13 mouse cellular contexts compared by ENCODE assay signal in genomic region chr10:62542928-62543327, GRCm38 (mm10). TPM values are rescaled to one million over a fixed set of nuclear protein-coding genes. Genes with fewer than 3 reads are reported as not detected.
DNase-seq lines count a peak whose midpoint lies in the region; ATAC-seq and TF ChIP-seq lines count a peak whose summit lies in the region.
"Had no signal": no experiment of that assay in that cellular context is flagged by ENCODE, and none has a peak within 500 bp of the region (broad histone marks: within the 10 kb centered on the region; RNA-seq: fewer than 3 reads in every experiment).

No protein-coding gene starts in this region.

- 0 out of 2 replicates have a peak overlapping the region, but pooled peaks have one; percentile 4 for H3K4me3 ChIP-seq in thymus, adult 2 months (ENCODE audit: control insufficient read depth, insufficient read depth, low read length)
- no peak overlapping the region for H3K4me3 ChIP-seq in macrophage (ENCODE audit: inconsistent target)
- H3K4me3 ChIP-seq: embryonic facial prominence, embryonic 15.5 days; left cerebral cortex, adult 2 months; myocyte had no signal

- H3K79me2 ChIP-seq in macrophage (ENCODE audit: inconsistent target): no peaks in the 10 kb centered on the region

- no peaks in the 10 kb centered on the region for H3K36me3 ChIP-seq in thymus, adult 2 months (ENCODE audit: control insufficient read depth, insufficient read depth, low read length)
- H3K36me3 ChIP-seq in macrophage (ENCODE audit: inconsistent target): no peaks in the 10 kb centered on the region
- H3K36me3 ChIP-seq: embryonic facial prominence, embryonic 15.5 days had no signal

- H3K4me1 ChIP-seq in thymus, adult 2 months (replicated peaks; ENCODE audit: control insufficient read depth, insufficient read depth, low read length): peaks cover 24% of the 10 kb centered on the region

- H3K27ac ChIP-seq in thymus, adult 2 months (ENCODE audit: control insufficient read depth, insufficient read depth, low read length): peak overlapping the region; percentile 84
- peak overlapping the region; percentile 75 for H3K27ac ChIP-seq in macrophage
- H3K27ac ChIP-seq: embryonic facial prominence, embryonic 15.5 days; left cerebral cortex, adult 2 months had no signal

- H3K27me3 ChIP-seq in thymus, adult 2 months (ENCODE audit: control insufficient read depth, insufficient read depth, low read length): no peaks in the 10 kb centered on the region
- H3K27me3 ChIP-seq: embryonic facial prominence, embryonic 15.5 days had no signal

- no peak for DNase-seq in thymus, adult 2 months
- DNase-seq in thymus, postnatal 0 days (ENCODE audit: low spot score): no peak
- no peak for DNase-seq in lung, postnatal 4 days
- DNase-seq in frontal cortex, postnatal 36 days (ENCODE audit: low spot score in 2 of 2): no peak
- DNase-seq in spleen, adult 12 weeks (ENCODE audit: low spot score): no peak
- DNase-seq: adrenal gland, postnatal 10 days had no signal

- TF ChIP-seq CTCF in thymus, adult 2 months (IDR thresholded peaks at IDR 0.05; ENCODE audit: borderline replicate concordance, control insufficient read depth, extremely low read depth, insufficient read depth, low read length, poor library complexity): no peak

- peak; percentile 5 for ATAC-seq in common myeloid progenitor, adult 5-6 weeks (replicated peaks; ENCODE audit: low read depth, poor library complexity, severe bottlenecking)
- ATAC-seq: forebrain, embryonic 14.5 days; intestine, postnatal 0 days had no signal

- no peak for TF ChIP-seq POLR2A in thymus, adult 2 months (IDR thresholded peaks at IDR 0.05; ENCODE audit: control insufficient read depth, extremely low read depth, insufficient read depth, low read length, poor library complexity)

- WGBS in thymus, adult 2 months: 69% methylated on average over 8 of the region's 8 CpGs
- WGBS in macrophage (ENCODE audit: missing documents): 42% methylated on average over 8 of the region's 8 CpGs

RNA-seq across cellular contexts. Expression of gene Srgn, which starts 15.7 kb away (rescaled TPM):
- polyA plus RNA-seq in thymus, adult 2 months (2012; rRNA removed): 94.3 and 107 TPM in 2 replicates
- 306 and 319 TPM in 2 replicates for polyA plus RNA-seq in thymus, postnatal 0 days (2015; fragmentation: Nextera tagmentation; extraction: Ambion mirVana)
- total RNA-seq in common myeloid progenitor, adult 5-6 weeks (2017): 1,072 and 1,492 TPM in 2 replicates
- 100 to 1,000 TPM in 9 of 26 experiments, 10 to 100 TPM in 12, 1 to 10 TPM in 5; 5.0 to 374 (median 54.9) TPM for total RNA-seq in macrophage (2018; cell fraction: chromatin; rRNA removed)
- total RNA-seq in macrophage (2018; cell fraction: cytosol; rRNA removed): 1,000 to 10,000 TPM in 3 of 26 experiments, 100 to 1,000 TPM in 23; 178 to 1,433 (median 423) TPM
- total RNA-seq in macrophage (2018; cell fraction: nucleus; rRNA removed): 1,000 to 10,000 TPM in 2 of 26 experiments, 100 to 1,000 TPM in 22, 10 to 100 TPM in 2; 93.8 to 1,370 (median 265) TPM
- 240 to 438 TPM (median 289 TPM) in 3 replicates for polyA plus RNA-seq in macrophage (2018)

RNA-seq across cellular contexts. Expression of gene Kif1bp, which starts 35.3 kb away (rescaled TPM):
- 43.4 and 45.7 TPM in 2 replicates for polyA plus RNA-seq in thymus, adult 2 months (2012; rRNA removed)
- 24.2 and 26.5 TPM in 2 replicates for polyA plus RNA-seq in thymus, postnatal 0 days (2015; fragmentation: Nextera tagmentation; extraction: Ambion mirVana)
- 13.7 and 19.9 TPM in 2 replicates for total RNA-seq in common myeloid progenitor, adult 5-6 weeks (2017)
- 10 to 100 TPM; 10.3 to 50.0 (median 30.8) TPM for total RNA-seq in macrophage (2018; cell fraction: chromatin; rRNA removed)
- 10 to 100 TPM; 20.0 to 34.5 (median 29.5) TPM for total RNA-seq in macrophage (2018; cell fraction: cytosol; rRNA removed)
- 10 to 100 TPM; 13.1 to 38.8 (median 23.5) TPM for total RNA-seq in macrophage (2018; cell fraction: nucleus; rRNA removed)
- 28.5 to 32.9 TPM (median 28.8 TPM) in 3 replicates for polyA plus RNA-seq in macrophage (2018)

RNA-seq across cellular contexts. Expression of gene Vps26a, which starts 56.3 kb away (rescaled TPM):
- polyA plus RNA-seq in thymus, adult 2 months (2012; rRNA removed): 9.3 and 11.4 TPM in 2 replicates
- 63.8 and 67.8 TPM in 2 replicates for polyA plus RNA-seq in thymus, postnatal 0 days (2015; fragmentation: Nextera tagmentation; extraction: Ambion mirVana)
- total RNA-seq in common myeloid progenitor, adult 5-6 weeks (2017): 76.1 and 81.7 TPM in 2 replicates
- total RNA-seq in macrophage (2018; cell fraction: chromatin; rRNA removed): 10 to 100 TPM; 39.3 to 71.1 (median 57.3) TPM
- 100 to 1,000 TPM; 161 to 207 (median 187) TPM for total RNA-seq in macrophage (2018; cell fraction: cytosol; rRNA removed)
- total RNA-seq in macrophage (2018; cell fraction: nucleus; rRNA removed): 100 to 1,000 TPM in 11 of 26 experiments, 10 to 100 TPM in 15; 61.6 to 159 (median 95.3) TPM
- 167 to 346 TPM (median 178 TPM) in 3 replicates for polyA plus RNA-seq in macrophage (2018)

RNA-seq across cellular contexts. Expression of gene Ddx21, which starts 59.2 kb away (rescaled TPM):
- polyA plus RNA-seq in thymus, adult 2 months (2012; rRNA removed): 19.4 and 22.7 TPM in 2 replicates
- 29.8 and 29.9 TPM in 2 replicates for polyA plus RNA-seq in thymus, postnatal 0 days (2015; fragmentation: Nextera tagmentation; extraction: Ambion mirVana)
- 280 and 283 TPM in 2 replicates for total RNA-seq in common myeloid progenitor, adult 5-6 weeks (2017)
- total RNA-seq in macrophage (2018; cell fraction: chromatin; rRNA removed): 10 to 100 TPM; 27.9 to 70.6 (median 47.1) TPM
- total RNA-seq in macrophage (2018; cell fraction: cytosol; rRNA removed): 10 to 100 TPM; 36.1 to 51.8 (median 44.6) TPM
- total RNA-seq in macrophage (2018; cell fraction: nucleus; rRNA removed): 10 to 100 TPM; 26.7 to 82.6 (median 41.2) TPM
- polyA plus RNA-seq in macrophage (2018): 29.8 to 93.3 TPM (median 43.4 TPM) in 3 replicates
